Mouse (Mus musculus): Measurements from ENCODE around the gene Actr1a. TPM values are rescaled to one million over a fixed set of nuclear protein-coding genes. Genes with fewer than 3 reads are reported as not detected.

Actr1a gene
- 100 to 1,000 TPM; 233 to 238 TPM for total RNA-seq (2021)
- long read RNA-seq, transcript Actr1a-201 (11 exons, 2,757 nt): major isoform, 135 of 179 reads
- long read RNA-seq, partial matches to known transcripts: 14 of 179 reads
- long read RNA-seq, other reads (novel, unspliced or antisense): 29 of 179 reads

DNA sequence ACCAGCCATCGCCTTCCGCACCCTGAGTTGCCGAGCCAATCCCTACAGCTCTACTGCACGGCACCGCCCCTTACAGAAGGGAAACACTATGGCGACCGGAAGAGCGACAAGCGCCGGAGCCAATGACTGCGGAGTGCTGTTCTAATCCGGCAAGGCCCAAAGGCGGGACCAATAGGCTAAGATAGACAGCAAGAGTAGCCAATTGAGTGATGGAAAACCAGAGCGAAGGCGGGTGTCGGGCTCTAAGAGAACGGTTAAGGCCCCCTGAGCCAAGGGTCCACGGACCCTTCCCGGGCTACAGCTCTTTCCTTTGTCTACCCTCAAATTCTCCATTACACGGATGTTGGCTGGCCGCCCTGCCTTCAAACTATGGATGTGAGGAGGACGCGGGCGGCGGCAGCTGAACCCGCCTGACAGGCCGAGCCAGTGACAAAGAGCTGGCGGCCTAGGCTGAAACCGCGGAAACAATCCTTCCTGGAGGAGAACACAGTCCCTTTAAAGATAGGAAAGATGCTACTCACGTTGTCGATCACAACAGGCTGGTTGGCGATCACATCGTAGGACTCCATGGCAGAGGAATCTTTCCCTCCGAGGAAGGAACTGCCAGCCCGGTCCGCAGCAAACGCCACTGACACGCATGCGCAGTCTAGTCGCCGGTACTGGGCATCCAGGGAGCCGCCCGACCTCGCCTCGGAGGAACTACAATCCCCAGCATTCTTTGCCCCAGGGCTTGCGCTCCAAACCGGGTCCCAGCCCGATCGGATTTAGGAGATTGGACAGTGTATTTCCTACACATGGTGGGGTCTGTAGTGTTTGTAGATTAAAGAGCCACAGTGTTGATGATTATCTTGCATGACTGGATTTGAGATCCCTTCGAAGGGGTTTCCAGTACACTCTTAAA lies at the start of gene Actr1a:
Gene Actr1a, minus strand, starts transcription at position 640 of the 901 bp plus-strand sequence.
- DNase-seq (ENCODE audit: low spot score in 2 of 2): peak; percentile 98

DNA sequence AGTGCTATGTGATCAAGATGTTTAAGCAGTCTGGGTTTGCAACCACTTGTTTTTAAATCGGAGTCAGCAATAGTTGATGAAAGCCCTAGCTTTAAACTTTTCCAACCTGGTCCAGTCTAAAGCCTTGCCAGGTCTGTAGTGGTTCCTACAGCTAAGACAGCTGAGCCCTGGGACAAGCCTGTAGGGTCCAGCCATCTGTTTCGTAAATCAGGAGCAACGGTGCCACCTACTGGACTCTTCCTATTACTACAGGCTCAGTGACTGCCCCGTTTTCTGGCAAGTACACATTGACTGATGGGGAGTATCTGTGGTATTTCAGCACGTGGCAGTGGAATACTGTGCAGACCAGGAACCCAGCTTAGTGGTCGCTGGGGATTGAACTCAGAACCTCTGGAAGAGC lies 48.7 kb upstream of the Actr1a start:
- DNase-seq (ENCODE audit: low spot score in 2 of 2): peak; percentile 87 to 89

DNA sequence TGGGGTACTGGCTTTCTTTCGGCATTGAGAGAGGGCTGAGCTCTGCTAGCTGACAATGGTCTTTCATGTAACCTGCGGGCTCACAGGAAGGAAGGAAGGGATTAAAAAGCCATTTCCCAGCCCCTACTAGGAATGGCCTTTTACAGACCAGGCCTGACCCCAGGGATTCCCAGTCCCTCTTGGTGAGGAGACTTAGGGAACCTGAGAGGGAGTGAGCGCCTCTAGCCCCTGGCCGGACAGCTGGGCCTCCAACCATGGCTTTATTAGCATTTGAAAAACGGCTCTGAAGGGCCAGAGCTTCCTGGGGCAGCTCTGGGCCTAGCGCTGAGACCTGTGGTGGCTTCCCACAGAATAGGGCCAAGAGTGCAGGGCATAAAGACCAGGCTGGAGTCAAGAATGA lies 48.0 kb upstream of the Actr1a start:
- DNase-seq (ENCODE audit: low spot score in 2 of 2): no peak

DNA sequence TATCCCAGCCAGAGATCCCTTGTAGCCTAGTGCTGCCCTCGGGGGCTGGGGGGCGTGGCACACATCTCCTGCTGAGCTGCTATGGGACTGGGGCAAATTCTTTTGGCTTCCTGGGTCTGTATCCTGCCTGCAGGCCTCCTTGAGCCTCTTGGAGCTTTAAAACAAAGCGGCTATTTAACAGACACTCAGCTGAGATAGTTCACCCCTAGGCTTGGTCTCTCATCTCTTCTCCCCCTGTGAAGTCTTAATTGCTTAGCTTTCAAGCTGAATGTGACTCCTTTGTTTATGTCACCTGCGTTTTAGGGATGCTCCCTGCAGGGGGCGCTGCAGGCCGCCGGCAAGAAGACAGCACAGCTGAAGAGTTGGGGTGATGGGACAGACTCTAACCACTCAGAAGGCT lies 39.9 kb upstream of the Actr1a start:
- no peak for DNase-seq (ENCODE audit: low spot score in 2 of 2)

DNA sequence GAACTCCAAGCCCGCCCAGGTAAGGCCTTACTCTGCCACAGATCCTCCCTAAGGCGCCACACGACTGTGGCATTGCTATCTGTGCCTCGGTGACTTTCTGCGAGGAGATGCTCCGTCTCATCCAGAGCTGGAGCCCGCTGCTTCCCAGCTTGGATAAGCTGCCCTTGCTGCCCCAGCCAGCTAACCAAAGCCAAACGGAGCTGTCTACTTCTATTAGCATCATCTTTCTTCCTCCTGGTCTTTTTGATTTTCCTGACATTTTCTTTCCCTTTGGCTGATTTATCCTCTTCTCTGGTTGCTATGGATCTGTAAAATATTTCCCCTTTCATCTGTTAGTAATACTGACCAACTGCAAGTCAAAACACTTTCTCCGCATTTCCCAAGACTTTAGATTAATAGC lies 39.0 kb upstream of the Actr1a start:
- DNase-seq (ENCODE audit: low spot score in 2 of 2): no peak

DNA sequence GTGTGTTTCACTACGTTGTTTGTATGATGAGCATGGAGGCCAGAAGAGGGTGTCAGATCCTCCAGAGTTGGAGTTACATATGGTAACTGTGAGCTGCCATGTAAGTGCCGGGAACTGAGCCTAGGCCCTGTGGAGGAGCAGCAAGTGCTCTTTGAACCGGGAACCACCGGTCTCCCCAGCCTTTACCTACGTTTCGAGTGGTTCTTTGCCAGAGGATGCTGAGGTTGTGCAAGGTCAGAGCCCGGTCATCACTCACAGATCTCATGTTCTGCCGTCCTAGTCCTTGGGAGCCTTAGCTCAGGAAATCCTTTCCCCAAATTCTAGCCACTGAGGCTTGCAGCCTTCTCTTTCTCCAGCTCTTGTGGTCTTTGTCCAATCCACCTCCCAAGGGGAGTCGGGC lies 38.6 kb upstream of the Actr1a start:
- DNase-seq (ENCODE audit: low spot score in 2 of 2): no peak

DNA sequence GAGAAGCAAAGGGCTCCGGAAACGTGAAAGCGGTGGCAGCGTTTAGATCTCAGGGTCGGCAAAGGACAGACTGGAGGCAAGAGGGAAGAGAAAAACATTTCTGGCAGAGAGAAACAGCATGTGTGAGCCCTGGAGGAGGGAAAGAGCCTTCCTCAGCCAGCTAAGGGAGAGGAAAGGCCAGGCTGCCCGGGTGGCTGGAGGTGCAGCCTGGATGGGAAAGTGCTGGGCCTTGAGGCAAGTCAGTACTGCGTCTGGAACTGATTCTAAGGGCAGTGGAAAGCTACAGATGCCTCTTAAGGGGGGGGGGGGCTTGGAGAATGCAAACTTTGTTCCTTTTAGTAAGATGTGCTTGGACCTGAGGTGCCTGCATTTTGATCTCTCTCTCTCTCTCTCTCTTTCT lies 38.2 kb upstream of the Actr1a start:
- no peak for DNase-seq (ENCODE audit: low spot score in 2 of 2)

DNA sequence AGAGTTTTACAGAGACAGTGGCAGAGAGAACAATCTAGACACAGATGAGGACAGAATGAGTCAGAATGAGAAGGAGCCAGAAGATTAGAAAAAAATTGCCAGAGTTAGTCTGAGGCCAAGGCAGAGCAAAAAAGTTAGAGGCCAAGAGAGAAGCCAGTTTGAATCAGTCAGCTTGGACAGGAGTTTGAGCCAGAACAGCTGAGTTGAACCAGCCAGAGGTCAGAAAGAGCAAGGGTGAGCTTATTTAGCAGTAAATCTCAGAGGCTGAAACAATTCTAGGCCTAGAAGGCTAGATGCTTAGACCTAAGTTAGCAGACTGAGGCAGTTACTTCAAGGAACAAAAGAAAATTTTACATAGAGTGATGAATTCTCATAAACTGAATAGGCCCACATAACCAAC lies 33.7 kb upstream of the Actr1a start:
- no peak for DNase-seq (ENCODE audit: low spot score in 2 of 2)

DNA sequence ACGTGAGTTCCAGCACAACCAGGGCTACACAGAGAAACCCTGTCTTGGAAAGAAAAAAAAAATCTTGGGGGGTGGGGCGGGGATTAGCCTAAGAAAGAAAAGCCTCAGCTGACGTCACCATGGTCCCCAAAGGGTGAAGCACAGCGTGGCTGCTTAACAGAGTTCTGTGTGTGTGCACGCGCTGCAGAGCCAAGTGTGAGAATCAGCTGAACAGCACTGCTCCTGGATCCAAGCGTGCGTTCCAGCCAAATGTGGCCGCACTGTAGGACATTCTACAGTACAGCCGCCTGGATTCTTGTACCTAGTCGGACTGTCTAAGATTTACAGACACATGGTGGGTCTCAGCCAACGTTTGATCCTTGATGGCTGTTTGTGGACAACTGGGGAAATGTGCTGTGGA lies 30.9 kb upstream of the Actr1a start:
- DNase-seq (ENCODE audit: low spot score in 2 of 2): no peak

DNA sequence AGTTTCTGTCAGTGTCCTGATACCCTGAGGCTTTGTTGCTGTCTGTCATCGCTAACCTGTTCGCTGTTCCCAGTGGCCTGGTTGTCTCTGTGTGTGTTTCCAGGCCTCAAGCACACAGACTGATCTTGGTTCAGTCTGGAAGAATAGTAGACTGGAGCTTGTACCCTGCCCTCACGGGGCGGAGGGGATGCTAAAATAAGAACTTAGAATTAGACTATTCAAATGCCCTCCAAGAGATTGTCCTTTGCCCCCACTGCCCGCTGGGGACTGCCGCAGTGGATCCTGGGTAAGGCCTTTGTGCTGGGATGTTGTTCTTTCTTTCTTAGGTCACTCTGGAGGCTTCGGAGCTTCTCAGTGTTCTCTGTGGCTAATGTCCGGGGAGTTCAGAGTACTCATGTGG lies 29.7 kb upstream of the Actr1a start:
- DNase-seq (ENCODE audit: low spot score in 2 of 2): no peak

DNA sequence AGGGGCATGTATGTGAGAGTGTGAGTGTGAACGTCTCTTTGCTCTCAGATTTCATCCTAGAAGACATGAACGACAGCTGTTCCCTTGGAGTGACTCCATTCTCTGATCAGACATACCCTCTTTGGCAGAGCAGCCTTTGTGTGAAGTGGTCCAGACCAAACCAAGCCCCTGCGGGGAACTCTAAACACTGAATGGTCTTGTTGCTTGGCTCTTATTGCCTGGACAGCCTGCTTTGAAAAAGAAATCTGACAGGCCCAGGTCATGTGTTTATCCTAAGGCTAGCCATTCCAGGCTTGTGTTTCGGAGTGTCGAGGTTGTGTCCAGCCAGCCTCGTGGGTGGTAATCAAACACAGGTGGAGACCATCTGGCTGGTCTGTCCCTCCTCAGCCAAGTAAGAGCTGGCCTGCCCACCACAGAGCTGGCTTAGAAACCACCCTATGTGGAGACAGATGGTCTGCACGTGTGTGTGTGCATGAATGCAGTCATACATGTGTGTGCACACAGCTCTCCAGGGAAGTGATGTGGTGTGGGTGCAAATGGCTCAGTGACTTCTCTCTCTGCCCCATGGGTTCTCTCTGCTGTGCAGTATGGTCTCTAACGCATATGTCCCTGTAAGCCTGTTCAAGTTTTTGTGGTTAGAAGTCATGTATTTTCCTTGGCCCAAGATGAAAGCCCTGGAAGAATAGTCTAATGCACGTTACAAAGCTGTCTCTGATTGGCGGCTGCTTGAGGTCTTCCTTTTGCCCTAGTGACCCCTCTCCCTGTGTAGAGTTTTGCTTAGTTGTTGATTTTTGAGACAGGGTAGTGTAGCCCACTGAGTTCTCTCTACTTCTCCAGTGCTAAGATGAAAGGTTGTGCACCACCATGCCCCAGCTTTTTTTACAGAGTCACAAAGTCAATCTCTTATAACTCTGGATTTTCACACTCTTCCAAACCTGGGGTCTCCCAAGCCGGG lies 27.1 kb upstream of the Actr1a start:
- peak; percentile 32 to 38 for DNase-seq (ENCODE audit: low spot score in 2 of 2)

DNA sequence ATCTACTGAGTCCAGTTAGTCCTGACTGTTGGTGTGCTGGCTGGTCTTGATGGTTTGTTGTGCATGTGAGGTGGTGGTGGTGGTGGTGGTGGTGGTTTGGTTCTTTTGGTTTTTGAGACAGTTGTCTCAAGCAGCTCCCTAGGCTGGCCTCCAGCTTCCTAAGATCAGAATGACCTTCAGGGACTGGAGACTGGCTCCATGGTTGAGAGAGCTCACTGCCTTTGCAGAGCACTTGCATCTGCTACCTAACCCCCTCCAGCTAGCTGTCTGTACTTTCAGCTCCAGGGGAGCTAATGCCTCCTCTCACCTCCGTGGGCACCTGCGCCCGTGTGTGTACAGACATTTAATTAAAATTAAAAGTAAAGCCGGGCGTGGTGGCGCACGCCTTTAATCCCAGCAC lies 24.9 kb upstream of the Actr1a start:
- no peak for DNase-seq (ENCODE audit: low spot score in 2 of 2)

DNA sequence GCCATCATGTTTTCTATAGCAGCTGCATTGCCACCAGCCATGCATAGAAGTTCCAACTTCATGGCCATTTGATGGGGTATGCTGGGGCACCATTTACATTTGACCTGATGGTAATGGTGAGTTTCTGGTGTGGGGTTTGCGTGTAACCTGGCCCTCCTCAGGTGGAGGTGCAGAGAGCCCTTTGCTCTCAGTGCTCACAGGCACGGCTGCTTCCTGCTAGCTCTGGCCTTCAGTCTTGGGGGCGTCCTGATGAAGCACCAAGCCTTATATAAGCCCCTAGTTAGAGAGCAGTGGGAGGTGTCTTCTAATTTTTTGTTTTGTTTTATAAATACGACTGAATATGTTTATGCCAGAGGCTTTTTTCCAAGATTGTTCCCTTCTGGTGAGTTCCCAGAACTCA lies 22.5 kb upstream of the Actr1a start:
- DNase-seq (ENCODE audit: low spot score in 2 of 2): no peak

DNA sequence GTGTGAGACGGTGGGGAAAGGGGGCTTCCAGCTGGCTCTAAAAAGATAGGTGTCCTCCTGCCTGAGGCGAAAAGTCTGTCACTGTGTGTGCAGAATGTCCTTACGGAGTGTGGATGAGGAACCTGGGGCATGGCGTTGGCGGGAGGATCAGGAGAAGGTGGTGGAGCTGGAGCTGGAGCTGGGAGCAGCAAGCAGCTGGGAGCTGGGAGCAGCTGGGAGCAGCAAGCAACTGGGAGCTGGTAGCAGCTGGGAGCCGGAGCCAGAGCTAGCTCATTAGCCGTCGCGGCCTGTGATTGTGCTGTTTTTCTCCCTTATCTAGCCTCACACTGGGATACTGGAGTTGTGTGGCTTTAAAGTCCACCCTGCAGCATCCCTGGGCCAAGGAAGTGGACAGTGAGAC lies 20.7 kb upstream of the Actr1a start:
- no peak for DNase-seq (ENCODE audit: low spot score in 2 of 2)

DNA sequence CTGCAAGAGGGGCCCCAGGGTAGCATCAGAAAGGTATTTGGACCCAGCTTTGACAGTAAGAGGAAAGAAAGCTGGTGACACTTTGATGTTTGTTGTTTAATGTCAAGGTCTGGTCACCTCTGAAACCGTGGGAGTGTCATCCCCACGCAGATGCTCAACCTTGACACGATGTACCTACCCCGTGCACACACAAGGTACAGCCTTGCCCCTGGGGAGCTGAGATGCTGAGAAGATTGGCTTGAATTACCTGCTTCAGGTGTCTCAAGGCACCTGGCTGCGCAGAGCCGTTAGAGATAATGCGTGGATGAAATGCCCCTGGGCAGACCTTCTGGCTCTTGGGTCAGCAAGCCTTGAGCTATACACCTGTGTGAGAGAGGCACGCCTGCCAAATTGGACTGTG lies 18.9 kb upstream of the Actr1a start:
- no peak for DNase-seq (ENCODE audit: low spot score in 2 of 2)

DNA sequence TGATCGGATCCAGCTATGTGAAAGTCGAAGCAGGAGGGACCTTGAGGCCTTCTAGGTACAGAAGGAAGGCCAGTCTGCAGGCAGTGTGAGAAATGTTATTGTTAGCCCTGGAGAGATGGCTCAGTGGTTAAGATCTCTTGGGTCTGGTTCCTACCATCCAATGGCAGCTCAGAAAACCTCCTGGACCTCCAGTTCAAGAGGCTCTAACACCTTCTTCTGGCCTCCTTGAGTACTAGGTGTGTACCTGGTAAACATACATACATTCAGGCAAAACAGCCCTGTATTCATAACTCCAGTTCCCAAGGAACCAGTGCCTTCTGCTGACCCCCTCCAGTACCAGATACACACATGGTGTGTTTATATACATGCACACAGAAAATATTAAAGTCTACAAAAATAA lies 18.4 kb upstream of the Actr1a start:
- no peak for DNase-seq (ENCODE audit: low spot score in 2 of 2)

DNA sequence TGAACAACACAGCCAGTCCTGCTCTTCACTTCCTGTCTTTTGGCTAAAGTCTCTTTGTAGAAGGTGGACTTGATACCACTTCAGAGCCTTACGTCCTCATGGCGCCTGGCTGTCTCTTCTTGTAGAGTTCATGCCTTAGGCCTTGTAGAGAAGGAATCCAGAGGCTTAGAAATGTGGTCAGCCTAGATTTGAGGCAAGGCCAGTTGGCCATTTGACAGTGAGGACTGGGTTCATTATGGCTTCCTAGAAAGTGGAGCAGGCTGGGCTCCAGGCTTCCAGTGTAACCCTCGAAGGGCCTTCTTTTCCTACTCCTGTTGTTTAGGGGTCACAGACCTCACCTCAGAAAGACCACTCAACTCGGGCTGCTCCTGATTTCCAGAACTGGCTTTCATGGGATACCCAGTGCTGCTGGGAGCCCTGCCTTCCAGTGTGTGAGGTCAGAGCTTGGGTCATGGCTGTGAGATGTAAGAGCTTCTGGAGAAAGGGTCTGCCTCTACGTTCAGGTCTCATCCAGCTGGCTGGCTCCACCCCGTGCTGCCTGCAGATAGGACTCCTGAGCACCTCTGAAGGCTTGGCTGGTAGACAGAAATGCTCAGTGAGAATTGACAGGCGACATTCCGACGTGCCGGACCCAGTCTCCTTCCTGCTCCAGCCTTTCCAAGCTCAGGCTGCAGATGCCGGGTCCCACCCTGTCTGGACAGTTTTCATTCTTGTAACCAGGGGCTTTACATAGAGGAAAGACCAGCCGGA lies 16.7 kb upstream of the Actr1a start:
- peak in 1 of 2 experiments; percentile 29 for DNase-seq (ENCODE audit: low spot score in 2 of 2)

DNA sequence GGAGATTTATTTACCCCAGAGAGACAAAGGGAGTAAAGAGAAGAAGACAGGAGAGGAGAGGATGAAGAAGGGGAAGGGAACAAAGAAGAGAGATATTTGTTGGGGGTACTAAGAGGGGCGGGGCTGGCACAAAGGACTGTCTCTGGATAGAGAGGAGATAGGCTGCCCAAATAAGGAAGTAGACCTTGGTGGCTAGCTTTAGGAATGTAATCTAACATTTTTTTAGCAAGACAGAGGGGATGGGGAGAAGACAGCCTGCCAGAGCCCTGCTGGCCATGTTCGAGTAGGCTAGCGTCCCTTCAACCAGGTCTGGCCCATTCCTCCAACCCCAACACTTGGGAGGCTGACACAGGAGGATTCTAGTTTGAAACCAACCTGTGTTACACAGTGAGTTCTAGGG lies 14.0 kb upstream of the Actr1a start:
- no peak for DNase-seq (ENCODE audit: low spot score in 2 of 2)

DNA sequence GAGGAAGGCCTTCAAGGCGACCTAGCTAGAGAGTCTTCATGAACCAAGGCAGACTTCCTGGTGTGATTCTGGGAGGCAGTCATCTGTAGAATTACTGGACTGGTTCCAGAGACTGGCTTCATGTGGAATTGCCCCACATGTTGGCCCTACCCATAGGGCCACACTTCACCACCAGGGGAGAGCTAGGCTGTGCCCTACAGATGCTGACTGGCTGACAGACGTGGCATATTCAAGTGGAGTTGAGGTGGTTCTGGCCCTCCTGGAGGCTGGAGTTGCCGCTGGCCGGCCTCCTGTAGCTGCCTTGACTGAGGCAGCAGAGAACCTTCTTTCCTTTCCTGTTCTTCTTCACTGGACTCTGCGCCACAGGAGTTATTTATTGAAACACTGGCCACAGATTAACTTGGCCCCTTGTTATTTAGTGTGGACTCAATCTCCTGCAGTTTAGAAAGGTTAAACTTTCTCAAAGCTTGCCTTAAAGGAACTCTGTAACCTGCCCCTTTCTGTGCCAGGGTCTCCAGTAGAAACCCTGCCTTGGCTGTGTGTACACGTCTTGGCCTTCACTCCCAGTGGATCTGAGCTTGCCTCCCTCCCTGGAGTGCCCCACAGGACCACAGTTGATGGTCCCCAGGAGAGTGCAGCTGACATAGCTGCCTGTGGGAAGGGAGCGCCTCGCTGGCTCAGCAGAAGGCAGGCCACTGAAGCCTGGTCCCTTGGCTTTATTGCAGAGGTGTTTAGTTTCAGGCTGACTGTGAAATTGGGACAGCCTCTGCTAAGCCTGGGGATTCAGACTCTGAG lies 11.2 kb upstream of the Actr1a start:
- no peak for DNase-seq (ENCODE audit: low spot score in 2 of 2)

DNA sequence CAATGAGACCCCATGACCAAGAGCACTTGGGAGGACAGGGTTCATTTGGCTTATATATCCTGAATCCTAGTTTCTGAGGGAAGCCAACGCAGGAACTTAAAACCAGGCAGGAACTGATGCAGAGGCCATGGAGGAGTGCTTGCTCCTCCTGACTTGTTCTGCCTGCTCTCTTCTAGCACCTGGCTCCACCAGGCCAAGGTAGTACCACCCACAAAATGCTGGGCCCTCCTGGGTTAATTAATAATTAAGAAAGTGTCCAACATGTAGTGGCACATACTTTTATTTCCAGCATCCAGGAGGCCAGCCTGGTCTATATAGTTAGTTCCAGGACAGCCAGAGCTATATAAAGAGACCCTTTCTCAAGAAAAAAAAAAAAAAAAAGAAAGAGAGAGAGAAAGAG lies 8.5 kb upstream of the Actr1a start:
- no peak for DNase-seq (ENCODE audit: low spot score in 2 of 2)
